In genomic region chr11:20860351-20860750, GRCm38 (mm10) we compare ENCODE assay signal across 1 mouse cellular context.
TF ChIP-seq lines count a peak whose summit lies in the region.

No protein-coding gene starts in this region.

TF ChIP-seq in CH12.LX, 34 proteins besides CTCF, POLR2A, EP300 and RAD21:
- TF ChIP-seq MYC (IDR thresholded peaks at IDR 0.05; ENCODE audit: low read depth, low read length) (no peak), RCOR1 (conservative IDR thresholded peaks at IDR 0.05; ENCODE audit: low read depth, low read length) (no peak), TBP (conservative IDR thresholded peaks at IDR 0.05; ENCODE audit: low read depth, low read length) (no peak), PAX5 (IDR thresholded peaks at IDR 0.05; ENCODE audit: low read length) (no peak), POLR2AphosphoS2 (IDR thresholded peaks at IDR 0.05; ENCODE audit: low read depth, low read length) (no peak), NELFE (IDR thresholded peaks at IDR 0.05; ENCODE audit: low read depth, low read length) (no peak), UBTF (IDR thresholded peaks at IDR 0.05; ENCODE audit: low read depth, low read length) (no peak), ZNF384 (IDR thresholded peaks at IDR 0.05; ENCODE audit: low read depth, low read length) (no peak), NRF1 (IDR thresholded peaks at IDR 0.05; ENCODE audit: low read depth, low read length) (no peak), USF2 (conservative IDR thresholded peaks at IDR 0.05; ENCODE audit: low read depth, low read length) (no peak), MXI1 (IDR thresholded peaks at IDR 0.05; ENCODE audit: low read depth, low read length) (no peak), BHLHE40 (IDR thresholded peaks at IDR 0.05; ENCODE audit: low read depth, low read length) (no peak), MEF2A (IDR thresholded peaks at IDR 0.05; ENCODE audit: borderline replicate concordance, low read depth, low read length) (no peak), HCFC1 (IDR thresholded peaks at IDR 0.05; ENCODE audit: low read depth, low read length) (no peak)
